Mouse (Mus musculus): ENCODE measurements around the gene 4930452B06Rik.

DNA sequence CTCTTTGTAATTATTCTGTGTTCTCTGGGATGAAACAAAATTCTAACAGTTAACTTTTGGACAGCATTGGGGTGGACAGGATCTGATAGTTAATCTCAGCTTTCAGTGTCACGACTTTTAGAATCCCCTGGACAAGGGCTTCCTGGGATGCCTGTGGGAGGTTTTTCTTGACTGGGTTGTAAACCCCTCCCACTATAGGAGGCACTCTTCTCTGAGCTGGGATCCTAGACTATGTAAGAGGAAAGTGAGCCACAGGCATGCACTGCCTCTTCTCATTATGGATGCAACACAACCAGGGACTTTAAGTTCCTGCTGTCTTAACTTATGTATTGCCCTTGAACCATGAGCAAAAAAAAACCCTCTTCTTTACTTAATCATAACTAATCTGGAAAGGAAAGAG, 23.4 kb upstream of the 4930452B06Rik start:
- TF ChIP-seq POU5F1 (IDR thresholded peaks at IDR 0.05; ENCODE audit: borderline replicate concordance, low read length), result no peak
- TF ChIP-seq CTCF (conservative IDR thresholded peaks at IDR 0.05; ENCODE audit: low read length), result no peak

All from E14TG2a.4 (cell line).